Mouse (Mus musculus) thymus, postnatal 10 days (tissue): ENCODE measurements around the gene Lrp10.

Experiments
- DNase-seq, 2 experiments: peaks; one replicate each; pipeline ENCODE4 v3.0.0; 2021; ENCODE audit warnings: low spot score in 2 of 2

Lrp10 gene

GRCm38 (mm10) chr14:54433941-54434531, 29.9 kb upstream of the Lrp10 start:
- no peak for DNase-seq

- DNase-seq: no peak
Measured at GRCm38 (mm10) chr14:54435194-54435918, 28.6 kb upstream of the Lrp10 start.

- DNase-seq: no peak
Measured at GRCm38 (mm10) chr14:54439155-54439554, 24.8 kb upstream of the Lrp10 start.

- DNase-seq: no peak
Measured at GRCm38 (mm10) chr14:54439610-54440009, 24.3 kb upstream of the Lrp10 start.

- DNase-seq: no peak
Measured at GRCm38 (mm10) chr14:54440538-54440937, 23.4 kb upstream of the Lrp10 start.

GRCm38 (mm10) chr14:54441365-54441764, 22.6 kb upstream of the Lrp10 start:
- DNase-seq: no peak

- no peak for DNase-seq
Measured at GRCm38 (mm10) chr14:54442548-54442947, 21.4 kb upstream of the Lrp10 start.

GRCm38 (mm10) chr14:54443196-54443595, 20.7 kb upstream of the Lrp10 start:
- DNase-seq: no peak

GRCm38 (mm10) chr14:54443712-54444618, 20.0 kb upstream of the Lrp10 start:
- DNase-seq: no peak

- no peak for DNase-seq
Measured at GRCm38 (mm10) chr14:54445476-54445875, 18.5 kb upstream of the Lrp10 start.

GRCm38 (mm10) chr14:54453566-54453965, 10.4 kb upstream of the Lrp10 start:
- no peak for DNase-seq

GRCm38 (mm10) chr14:54454669-54455528, 9.0 kb upstream of the Lrp10 start:
- DNase-seq: no peak

- DNase-seq: no peak
Measured at GRCm38 (mm10) chr14:54457907-54458569, 5.9 kb upstream of the Lrp10 start.

- DNase-seq: no peak
Measured at GRCm38 (mm10) chr14:54462146-54462545, 1.8 kb upstream of the Lrp10 start.

- no peak for DNase-seq
Measured at GRCm38 (mm10) chr14:54463108-54463958, 604 bp upstream of the Lrp10 start.

GRCm38 (mm10) chr14:54464293-54465005, 512 bp downstream of the Lrp10 start:
- DNase-seq: peak; percentile 70 to 76

- no peak for DNase-seq
Measured at GRCm38 (mm10) chr14:54471467-54471866, 7.5 kb downstream of the Lrp10 start.

GRCm38 (mm10) chr14:54472671-54473070, 8.7 kb downstream of the Lrp10 start:
- DNase-seq: no peak

- no peak for DNase-seq
Measured at GRCm38 (mm10) chr14:54474744-54475143, 10.8 kb downstream of the Lrp10 start.
